Mouse (Mus musculus) heart, postnatal 10 days (tissue): ENCODE measurements around the gene Fam107b. TPM values are rescaled to one million over a fixed set of nuclear protein-coding genes. Genes with fewer than 3 reads are reported as not detected.

Experiments used
- DNase-seq, 2 experiments: peaks; one replicate each; pipeline ENCODE4 v3.0.0; 2021
- intact Hi-C: fragments of 180-260 bp; cut with DNase I; formaldehyde crosslinking; loops from one replicate; pipeline ENCODE4 v1.15.1; 2025
- total RNA-seq, 2 experiments: library from RNA; stranded (reverse); gene quantifications; 2 replicates each; pipeline ENCODE4 v1.2.3; 2021

Fam107b gene
- total RNA-seq, 2 experiments from 2014 or later: 20.7 to 23.9 TPM

GRCm38 (mm10) chr2:3822483-3823455, 252.5 kb downstream of the Fam107b start:
- no peak for DNase-seq
- intact Hi-C loops: no loop called here

Other genes starting within 250 kb of the Fam107b start
- gene Rpp38, start 237.8 kb upstream of the Fam107b start, total RNA-seq: 1 to 10 TPM; 5.8 to 6.4 TPM
- gene Acbd7, start 234.3 kb upstream of the Fam107b start, total RNA-seq: not detected
- not detected for gene Olah, start 173.3 kb upstream of the Fam107b start, total RNA-seq
- 1 to 10 TPM in 1 of 2 experiments, under 1 TPM in 1; 0.93 to 1.5 TPM for gene Meig1, start 147.8 kb upstream of the Fam107b start, total RNA-seq
- 1 to 10 TPM; 2.6 to 4.1 TPM for gene Dclre1c, start 146.4 kb upstream of the Fam107b start, total RNA-seq
- 1 to 10 TPM; 1.7 to 1.8 TPM for gene Suv39h2, start 95.5 kb upstream of the Fam107b start, total RNA-seq
- gene Gm45902, start 57.7 kb upstream of the Fam107b start, total RNA-seq: 1 to 10 TPM; 2.1 to 2.2 TPM
- gene Hspa14, start 57.7 kb upstream of the Fam107b start, total RNA-seq: 10 to 100 TPM; 33.4 to 35.3 TPM
- gene Cdnf, start 57.5 kb upstream of the Fam107b start, total RNA-seq: 1 to 10 TPM; 6.7 to 9.9 TPM